Mouse (Mus musculus) embryonic stem cell, embryonic (primary cell): ENCODE results near the gene Kctd7.

Experiments used
- CTCF ChIA-PET, 4 experiments: fragments of 300-600 bp in 2 of 4; fragments of 350-600 bp in 2 of 4; sonication (Branson Sonifier 250); formaldehyde crosslinking; loops; one replicate each; lab custom pipeline; 2022; ENCODE audit warnings: inconsistent platforms in 2 of 4; lab: Charles Lee
- POLR2A ChIA-PET, 4 experiments: fragments of 300-600 bp in 2 of 4; fragments of 350-600 bp in 2 of 4; sonication (Branson Sonifier 250); formaldehyde crosslinking; loops; one replicate each; lab custom pipeline; 2022; ENCODE audit warnings: antibody characterized with exemption in 4 of 4, inconsistent platforms in 1 of 4; lab: Charles Lee

Kctd7 gene

GRCm38 (mm10) chr5:130129524-130129793 is 15.2 kb upstream of the Kctd7 start:
- POLR2A ChIA-PET, result interaction anchor here in 2 of 4 experiments (0.9 to 1.7 kb wide), 6 partner anchors 9 to 127 kb away, joined by 3 to 6 read pairs (median 3); no protein-coding TSS in a partner anchor
- CTCF ChIA-PET, result interaction anchor here in 1 of 4 experiments (0.6 to 1.2 kb wide), 3 partner anchors 12 to 33 kb away, joined by 3 to 5 read pairs (median 3); no protein-coding TSS in a partner anchor

DNA sequence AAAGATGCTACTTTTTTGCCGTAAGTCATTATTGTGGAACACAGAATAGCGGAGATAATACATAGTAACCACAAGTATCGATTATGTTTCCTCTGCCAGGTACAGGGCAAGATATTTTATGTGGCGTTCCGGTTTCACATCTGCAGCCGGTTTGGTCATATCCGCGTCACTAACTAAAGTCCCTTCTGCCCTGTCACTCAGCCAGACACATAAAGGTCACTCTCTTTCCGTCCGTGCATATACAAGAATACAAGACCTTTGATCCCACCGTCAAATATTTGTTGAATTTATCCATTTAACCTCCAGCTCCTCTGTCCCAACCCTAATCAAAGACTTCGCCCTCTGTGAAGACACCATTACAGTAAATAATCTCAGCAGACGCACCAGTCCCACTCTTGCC is 8.1 kb upstream of the Kctd7 start:
- POLR2A ChIA-PET, result no interaction called here

DNA sequence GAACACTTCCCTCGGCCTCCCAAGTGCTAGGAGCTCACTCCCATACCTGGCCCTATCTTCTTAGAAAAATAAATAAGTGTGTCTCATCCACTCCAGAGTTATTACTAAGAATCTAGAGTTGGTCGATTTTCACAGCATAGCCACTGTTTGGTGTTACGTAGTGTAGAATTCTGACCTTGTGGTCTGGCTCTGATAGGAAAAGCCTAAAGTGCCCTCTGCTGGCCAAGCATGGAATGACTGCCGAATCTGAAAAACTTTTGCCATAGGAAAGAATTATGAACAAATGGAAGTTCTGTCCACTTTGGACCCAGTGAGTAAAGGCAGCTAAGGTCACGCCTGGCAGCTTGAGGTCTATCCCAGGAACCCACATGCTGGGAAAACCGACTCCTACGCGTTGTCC is 5.3 kb upstream of the Kctd7 start:
- ChIA-PET CTCF (interaction anchor here (0.6 to 2.0 kb wide), 10 partner anchors 13 to 101 kb away, joined by 3 to 6 read pairs (median 3); no protein-coding TSS in a partner anchor), POLR2A (interaction anchor here in 2 of 4 experiments (0.7 to 1.4 kb wide), 3 partner anchors 12 to 76 kb away, joined by 3 to 4 read pairs (median 3); no protein-coding TSS in a partner anchor)

More for the DNA sequence above, 8.1 kb upstream of the Kctd7 start:
- CTCF ChIA-PET, result interaction anchor here in 1 of 4 experiments (0.6 kb wide), 1 partner anchor 137 kb away, joined by 3 read pairs; no protein-coding TSS in a partner anchor

GRCm38 (mm10) chr5:130141138-130141537 is 3.5 kb upstream of the Kctd7 start:
- CTCF ChIA-PET, result interaction anchor here (0.5 to 1.4 kb wide), 8 partner anchors 13 to 860 kb away, joined by 3 to 6 read pairs (median 4); no protein-coding TSS in a partner anchor

GRCm38 (mm10) chr5:130142041-130142440 is 2.6 kb upstream of the Kctd7 start:
- CTCF ChIA-PET, result interaction anchor here in 1 of 4 experiments (0.6 kb wide), 1 partner anchor 1079 kb away, joined by 3 read pairs; no protein-coding TSS in a partner anchor
- POLR2A ChIA-PET, result interaction anchor here in 3 of 4 experiments (0.7 to 1.1 kb wide), 3 partner anchors 15 to 704 kb away, joined by 3 to 6 read pairs (median 4); partner anchors contain the start of gene Chchd2 (in 1 of the 3)

More at GRCm38 (mm10) chr5:130141138-130141537, 3.5 kb upstream of the Kctd7 start:
- POLR2A ChIA-PET, result interaction anchor here in 2 of 4 experiments (0.6 to 1.1 kb wide), 4 partner anchors 42 to 1949 kb away, joined by 3 to 6 read pairs (median 3); no protein-coding TSS in a partner anchor

GRCm38 (mm10) chr5:130143101-130143500 is 1.6 kb upstream of the Kctd7 start:
- ChIA-PET POLR2A (no interaction called here), CTCF (interaction anchor here in 1 of 4 experiments (0.7 kb wide), 1 partner anchor 14 kb away, joined by 3 read pairs; no protein-coding TSS in a partner anchor)

DNA sequence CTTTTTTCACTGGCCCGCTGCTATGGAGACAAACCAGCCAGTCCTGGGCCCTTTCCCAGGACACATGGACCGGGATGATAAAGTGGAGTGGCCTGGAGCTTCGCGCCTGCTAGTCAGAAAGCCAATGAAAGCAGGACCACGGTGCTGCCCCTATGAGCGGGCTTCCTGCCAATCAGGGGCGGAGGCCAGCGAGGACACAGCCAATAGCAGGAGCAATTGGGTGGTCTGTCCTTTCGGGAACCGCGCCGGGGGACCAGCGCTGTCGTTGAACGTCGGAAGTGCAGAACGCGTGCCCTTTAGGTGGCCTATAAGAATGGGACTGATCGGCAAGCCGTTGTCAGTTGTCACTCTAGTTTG is 706 bp upstream of the Kctd7 start:
- ChIA-PET POLR2A (interaction anchor here in 3 of 4 experiments (0.6 to 2.7 kb wide), 5 partner anchors 23 to 233 kb away, joined by 3 to 10 read pairs (median 3); partner anchors contain the start of genes Sbds (in 1 of the 3) and Tyw1 (in 1 of the 3)), CTCF (interaction anchor here in 2 of 4 experiments (0.6 to 0.7 kb wide), 2 partner anchors 13 to 774 kb away, joined by 3 read pairs; no protein-coding TSS in a partner anchor)

- ChIA-PET POLR2A (interaction anchor here in 3 of 4 experiments (0.6 to 2.7 kb wide), 7 partner anchors 7 to 111 kb away, joined by 3 to 10 read pairs (median 3); partner anchors contain the start of genes Sbds (in 1 of the 3) and Tyw1 (in 1 of the 3)), CTCF (no interaction called here)
Measured at GRCm38 (mm10) chr5:130145961-130146360, 1.3 kb downstream of the Kctd7 start.

GRCm38 (mm10) chr5:130149726-130150310 is 5.2 kb downstream of the Kctd7 start:
- ChIA-PET CTCF (interaction anchor here in 2 of 4 experiments (0.7 to 1.7 kb wide), 3 partner anchors 13 to 117 kb away, joined by 3 to 4 read pairs (median 4); no protein-coding TSS in a partner anchor), POLR2A (interaction anchor here in 2 of 4 experiments (1.3 kb wide), 2 partner anchors 22 to 107 kb away, joined by 4 read pairs; partner anchors contain the start of gene Rabgef1 (in 1 of the 2))

DNA sequence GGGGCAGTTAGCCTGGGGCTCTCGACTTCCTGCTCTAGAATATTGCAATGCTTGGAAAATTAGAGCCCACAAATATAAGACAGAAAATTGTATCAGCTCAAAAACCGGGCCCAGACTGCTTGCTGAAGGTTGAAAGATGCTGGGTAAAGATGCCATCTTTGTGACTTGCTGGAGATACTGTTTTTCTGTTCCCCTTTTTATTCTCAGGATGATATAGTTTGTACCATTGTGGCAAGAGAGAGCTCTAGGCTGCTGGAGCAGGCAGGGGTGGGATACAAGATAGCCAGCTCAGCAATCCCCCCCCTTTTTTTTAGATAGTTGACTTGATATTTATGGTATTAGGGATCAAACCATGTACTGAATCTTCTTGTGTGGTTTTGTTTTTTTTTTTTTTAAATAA is 9.6 kb downstream of the Kctd7 start:
- ChIA-PET POLR2A (interaction anchor here in 3 of 4 experiments (0.5 to 1.3 kb wide), 5 partner anchors 8 to 1285 kb away, joined by 3 read pairs; partner anchors contain the start of gene Rabgef1 (in 1 of the 3)), CTCF (interaction anchor here in 2 of 4 experiments (1.4 kb wide), 2 partner anchors 9 kb away, joined by 3 to 6 read pairs; partner anchors contain the start of gene Kctd7 (in 1 of the 2))

- CTCF ChIA-PET, result interaction anchor here in 2 of 4 experiments (0.7 to 0.8 kb wide), 2 partner anchors 88 to 95 kb away, joined by 3 read pairs; no protein-coding TSS in a partner anchor
- POLR2A ChIA-PET, result interaction anchor here in 2 of 4 experiments (0.6 to 2.2 kb wide), 4 partner anchors 13 to 366 kb away, joined by 3 to 7 read pairs (median 4); partner anchors contain the start of gene Rabgef1 (in 1 of the 2)
Measured at GRCm38 (mm10) chr5:130158545-130158944, 13.9 kb downstream of the Kctd7 start.

GRCm38 (mm10) chr5:130159761-130160201 is 15.1 kb downstream of the Kctd7 start:
- ChIA-PET POLR2A (interaction anchor here in 2 of 4 experiments (1.2 to 2.2 kb wide), 4 partner anchors 8 to 30 kb away, joined by 3 to 7 read pairs (median 4); partner anchors contain the start of gene Rabgef1 (in 1 of the 2)), CTCF (interaction anchor here in 2 of 4 experiments (0.7 to 1.1 kb wide), 2 partner anchors 115 to 974 kb away, joined by 3 to 6 read pairs; no protein-coding TSS in a partner anchor)

DNA sequence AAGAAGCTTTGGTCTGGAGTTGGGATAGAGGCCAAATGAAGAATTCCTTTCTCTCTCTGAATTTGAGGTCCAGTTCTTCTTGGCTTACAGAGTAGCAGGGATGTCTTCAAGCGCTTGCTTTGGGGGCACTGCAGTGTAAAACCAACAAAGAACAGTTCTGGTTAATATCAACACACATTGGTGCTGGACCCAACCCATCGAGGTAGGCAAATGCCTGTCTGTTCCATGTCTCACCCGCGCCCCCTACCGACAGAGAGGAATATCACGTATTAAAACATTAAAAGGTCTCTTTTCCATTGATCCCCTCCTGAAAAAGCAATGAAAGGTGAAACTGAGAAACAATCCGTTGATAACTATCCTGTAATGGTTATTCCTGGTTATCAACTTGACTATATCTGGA is 19.0 kb downstream of the Kctd7 start:
- CTCF ChIA-PET, result interaction anchor here in 3 of 4 experiments (0.6 to 1.8 kb wide), 13 partner anchors 9 to 1101 kb away, joined by 3 to 6 read pairs (median 3); partner anchors contain the start of gene Tmem248 (in 1 of the 3)
- POLR2A ChIA-PET, result interaction anchor here in 2 of 4 experiments (0.7 to 2.0 kb wide), 4 partner anchors 59 to 222 kb away, joined by 3 to 6 read pairs (median 3); no protein-coding TSS in a partner anchor

GRCm38 (mm10) chr5:130165213-130165612 is 20.6 kb downstream of the Kctd7 start:
- ChIA-PET CTCF (no interaction called here), POLR2A (no interaction called here)

DNA sequence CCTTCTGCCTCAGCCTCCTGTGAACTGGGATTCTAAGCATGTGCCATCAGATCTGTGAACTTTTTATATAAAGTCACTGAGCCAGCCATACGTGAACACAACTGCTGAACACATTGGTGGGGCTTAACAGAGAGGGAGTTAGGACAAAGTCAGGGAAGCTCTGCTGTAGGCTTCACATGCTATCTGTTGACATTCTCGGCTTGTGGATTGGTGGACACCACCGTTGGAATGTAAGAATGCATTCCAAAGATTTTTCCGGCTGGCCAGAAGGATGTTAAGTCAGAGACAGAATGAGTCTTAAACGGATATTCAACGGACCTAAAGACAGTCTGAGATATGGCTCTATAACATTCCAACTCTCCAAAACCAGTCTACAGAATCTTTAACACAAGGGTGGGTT is 24.4 kb downstream of the Kctd7 start:
- ChIA-PET POLR2A (interaction anchor here (0.6 to 5.4 kb wide), 13 partner anchors 8 to 281 kb away, joined by 3 to 29 read pairs (median 4); partner anchors contain the start of genes Chchd2 (in 1 of the 4) and Kctd7 (in 1 of the 4)), CTCF (interaction anchor here in 1 of 4 experiments (0.6 kb wide), 1 partner anchor 88 kb away, joined by 6 read pairs; no protein-coding TSS in a partner anchor)

DNA sequence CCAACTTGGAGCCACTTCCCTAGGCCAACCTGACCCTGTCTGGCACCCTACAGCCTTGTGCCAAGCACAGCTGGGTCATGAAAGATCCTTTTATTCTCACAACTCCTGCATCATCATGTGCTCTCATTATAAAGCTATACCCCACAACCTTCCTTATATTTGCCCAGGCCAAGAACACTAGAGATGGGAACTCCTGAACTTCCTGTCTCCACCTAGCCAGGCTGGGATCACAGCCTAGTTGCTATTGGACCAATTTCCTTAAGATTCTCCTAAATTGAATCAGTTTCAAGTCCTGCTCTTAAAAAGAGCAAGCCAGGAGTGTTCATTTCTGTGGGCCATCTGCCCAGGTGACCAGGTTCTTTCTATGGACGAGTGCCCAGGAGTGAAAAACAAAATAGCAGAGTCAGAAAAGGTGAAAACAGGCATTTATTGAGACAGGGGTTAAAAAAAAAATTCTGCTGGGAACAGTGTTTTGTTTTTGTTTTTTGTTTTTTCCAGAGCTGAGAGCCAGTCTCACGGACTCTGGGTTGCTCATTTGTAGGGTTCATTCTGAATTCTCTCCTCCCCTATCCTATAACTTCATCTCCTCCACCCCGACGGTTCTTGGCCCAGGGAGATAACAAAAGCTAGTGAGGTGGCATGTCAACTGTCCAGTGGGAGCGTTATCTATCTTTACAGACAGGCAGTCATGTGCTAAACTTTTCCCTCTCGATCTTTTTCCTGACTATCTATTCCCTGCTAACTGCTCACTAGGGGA is 26.2 kb downstream of the Kctd7 start:
- POLR2A ChIA-PET, result interaction anchor here in 2 of 4 experiments (0.7 to 5.4 kb wide), 18 partner anchors 9 to 324 kb away, joined by 3 to 39 read pairs (median 4); partner anchors contain the start of genes Sbds (in 1 of the 2), Sumf2 (in 1 of the 2) and Tyw1 (in 1 of the 2)
- CTCF ChIA-PET, result no interaction called here

- ChIA-PET POLR2A (interaction anchor here in 3 of 4 experiments (0.7 to 5.4 kb wide), 23 partner anchors 9 to 325 kb away, joined by 3 to 39 read pairs (median 5); partner anchors contain the start of genes Chchd2 (in 1 of the 3), Sbds (in 1 of the 3), Sumf2 (in 1 of the 3) and Tyw1 (in 1 of the 3)), CTCF (interaction anchor here in 2 of 4 experiments (0.7 to 1.3 kb wide), 2 partner anchors 45 to 609 kb away, joined by 3 read pairs; partner anchors contain the start of gene Tmem248 (in 1 of the 2))
Measured at GRCm38 (mm10) chr5:130171423-130171954, 26.8 kb downstream of the Kctd7 start, which contains the start of gene Rabgef1. Gene Rabgef1 (plus strand): TSS chr5:130171798.
